Mouse (Mus musculus): ENCODE results near the gene Zfyve28. TPM values are rescaled to one million over a fixed set of nuclear protein-coding genes. Genes with fewer than 3 reads are reported as not detected.

The Zfyve28 gene
- total and polyA plus RNA-seq, 3 experiments = 0.65 to 1.3 (median 0.75) TPM

GRCm38 (mm10) chr5:34330136-34330535 lies 41.9 kb upstream of the Zfyve28 start:
- H3K9ac ChIP-seq (ENCODE audit: low read depth, low read length) = no peak overlapping the region
- no peak overlapping the region for H3K27ac ChIP-seq
- intact Hi-C loops (cut with DNase I) = no loop called here
- no peaks in the 10 kb centered on the region for H3K36me3 ChIP-seq (ENCODE audit: control insufficient read depth, insufficient read depth, low read length)
- H3K79me2 ChIP-seq (replicated peaks; ENCODE audit: control insufficient read depth, insufficient read depth, low read length) = no peaks in the 10 kb centered on the region
- peaks cover 3% of the 10 kb centered on the region for H3K27me3 ChIP-seq (ENCODE audit: control insufficient read depth, insufficient read depth, low read length)
- 85% methylated on average over 2 of the region's 2 CpGs for WGBS
- H3K4me1 ChIP-seq (ENCODE audit: control insufficient read depth, insufficient read depth, low read length) = peaks cover 1% of the 10 kb centered on the region; the same call in 1 of the 2 replicates
- TF ChIP-seq EP300 (IDR thresholded peaks at IDR 0.05; ENCODE audit: insufficient read depth, low read depth, low read length) (no peak), CTCF (IDR thresholded peaks at IDR 0.05) (no peak), POLR2A (IDR thresholded peaks at IDR 0.05; ENCODE audit: insufficient read depth, low read depth, low read length) (no peak)
- no peak overlapping the region for H3K4me3 ChIP-seq
- no peak for DNase-seq

- intact Hi-C loops (cut with DNase I) = no loop called here
- H3K36me3 ChIP-seq (ENCODE audit: control insufficient read depth, insufficient read depth, low read length) = no peaks in the 10 kb centered on the region
- H3K9ac ChIP-seq (ENCODE audit: low read depth, low read length) = peak overlapping the region; percentile 45
- 23% methylated on average over 31 of the region's 31 CpGs for WGBS
- peaks cover 3% of the 10 kb centered on the region for H3K27me3 ChIP-seq (ENCODE audit: control insufficient read depth, insufficient read depth, low read length)
- H3K4me3 ChIP-seq = peak overlapping the region; percentile 34; the same call in 1 of the 2 replicates
- H3K4me1 ChIP-seq (ENCODE audit: control insufficient read depth, insufficient read depth, low read length) = peaks cover 1% of the 10 kb centered on the region; the same call in 1 of the 2 replicates
- DNase-seq = peak; percentile 13 to 42
- TF ChIP-seq EP300 (IDR thresholded peaks at IDR 0.05; ENCODE audit: insufficient read depth, low read depth, low read length) (no peak), POLR2A (IDR thresholded peaks at IDR 0.05; ENCODE audit: insufficient read depth, low read depth, low read length) (no peak), CTCF (IDR thresholded peaks at IDR 0.05) (no peak)
- no peak overlapping the region for H3K27ac ChIP-seq
- no peaks in the 10 kb centered on the region for H3K79me2 ChIP-seq (replicated peaks; ENCODE audit: control insufficient read depth, insufficient read depth, low read length)
Observed at GRCm38 (mm10) chr5:34326875-34327576, 38.8 kb upstream of the Zfyve28 start.

GRCm38 (mm10) chr5:34326249-34326691 lies 38.0 kb upstream of the Zfyve28 start:
- DNase-seq = no peak

DNA sequence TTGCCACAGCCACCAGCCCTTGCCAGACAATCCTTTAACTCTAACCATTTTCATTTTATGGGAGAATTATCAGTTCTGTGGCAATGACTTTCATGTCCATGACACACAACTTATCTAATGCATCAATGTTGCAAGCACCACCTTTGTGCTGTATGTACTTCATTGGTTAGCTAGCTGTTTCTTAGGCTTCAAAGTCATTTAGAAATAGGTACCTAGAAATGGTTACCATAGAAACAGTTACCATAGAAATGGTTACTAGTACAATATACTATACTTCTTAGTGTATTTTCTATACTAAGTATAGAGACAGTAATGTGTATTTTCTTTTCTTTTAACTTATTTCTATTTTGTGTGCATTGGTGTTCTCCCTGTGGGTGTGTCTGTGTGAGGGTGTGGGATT lies 37.0 kb upstream of the Zfyve28 start:
- Histone ChIP-seq H3K36me3 (ENCODE audit: control insufficient read depth, insufficient read depth, low read length) (no peaks in the 10 kb centered on the region), H3K79me2 (replicated peaks; ENCODE audit: control insufficient read depth, insufficient read depth, low read length) (no peaks in the 10 kb centered on the region), H3K4me1 (ENCODE audit: control insufficient read depth, insufficient read depth, low read length) (peaks cover 1% of the 10 kb centered on the region; the same call in 1 of the 2 replicates), H3K4me3 (no peak overlapping the region), H3K9ac (ENCODE audit: low read depth, low read length) (no peak overlapping the region), H3K27ac (no peak overlapping the region), H3K27me3 (ENCODE audit: control insufficient read depth, insufficient read depth, low read length) (peaks cover 3% of the 10 kb centered on the region)
- DNase-seq = no peak
- TF ChIP-seq EP300 (IDR thresholded peaks at IDR 0.05; ENCODE audit: insufficient read depth, low read depth, low read length) (no peak), POLR2A (IDR thresholded peaks at IDR 0.05; ENCODE audit: insufficient read depth, low read depth, low read length) (no peak), CTCF (IDR thresholded peaks at IDR 0.05) (no peak)
- intact Hi-C loops (cut with DNase I) = no loop called here

More at GRCm38 (mm10) chr5:34326249-34326691, 38.0 kb upstream of the Zfyve28 start:
- no peak overlapping the region for H3K9ac ChIP-seq (ENCODE audit: low read depth, low read length)
- H3K4me1 ChIP-seq (ENCODE audit: control insufficient read depth, insufficient read depth, low read length) = peaks cover 1% of the 10 kb centered on the region; the same call in 1 of the 2 replicates
- H3K79me2 ChIP-seq (replicated peaks; ENCODE audit: control insufficient read depth, insufficient read depth, low read length) = no peaks in the 10 kb centered on the region
- H3K36me3 ChIP-seq (ENCODE audit: control insufficient read depth, insufficient read depth, low read length) = no peaks in the 10 kb centered on the region
- H3K4me3 ChIP-seq = no peak overlapping the region
- intact Hi-C loops (cut with DNase I) = no loop called here
- 42% methylated on average over 4 of the region's 4 CpGs for WGBS
- no peak for TF ChIP-seq CTCF (IDR thresholded peaks at IDR 0.05)
- TF ChIP-seq POLR2A (IDR thresholded peaks at IDR 0.05; ENCODE audit: insufficient read depth, low read depth, low read length) = no peak
- TF ChIP-seq EP300 (IDR thresholded peaks at IDR 0.05; ENCODE audit: insufficient read depth, low read depth, low read length) = no peak
- H3K27me3 ChIP-seq (ENCODE audit: control insufficient read depth, insufficient read depth, low read length) = peaks cover 3% of the 10 kb centered on the region
- H3K27ac ChIP-seq = no peak overlapping the region

DNA sequence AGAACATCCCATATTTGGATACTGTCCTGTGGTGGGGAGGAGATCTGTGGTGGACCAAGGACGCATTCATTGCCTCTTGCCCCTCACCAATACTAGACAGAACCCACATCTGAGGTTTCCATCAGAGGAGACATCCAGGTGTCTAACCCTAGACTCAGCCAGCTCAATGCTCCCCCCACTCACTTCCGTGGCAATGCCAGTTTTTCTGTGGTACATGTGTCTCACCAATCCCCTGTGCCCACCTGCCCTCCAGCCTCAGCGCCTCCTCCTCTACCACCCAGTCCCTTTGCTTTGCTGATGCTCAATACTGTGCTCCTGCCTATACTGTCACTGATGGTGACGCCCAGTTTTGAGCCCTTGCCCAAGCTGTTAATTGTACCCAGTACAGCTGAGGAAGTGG lies 33.0 kb upstream of the Zfyve28 start:
- Histone ChIP-seq H3K4me3 (no peak overlapping the region), H3K79me2 (replicated peaks; ENCODE audit: control insufficient read depth, insufficient read depth, low read length) (no peaks in the 10 kb centered on the region), H3K36me3 (ENCODE audit: control insufficient read depth, insufficient read depth, low read length) (no peaks in the 10 kb centered on the region), H3K27me3 (ENCODE audit: control insufficient read depth, insufficient read depth, low read length) (no peaks in the 10 kb centered on the region), H3K9ac (ENCODE audit: low read depth, low read length) (no peak overlapping the region), H3K4me1 (ENCODE audit: control insufficient read depth, insufficient read depth, low read length) (no peaks in the 10 kb centered on the region), H3K27ac (no peak overlapping the region)
- no peak for DNase-seq
- WGBS = 84% methylated on average over 4 of the region's 4 CpGs
- TF ChIP-seq POLR2A (IDR thresholded peaks at IDR 0.05; ENCODE audit: insufficient read depth, low read depth, low read length) (no peak), CTCF (IDR thresholded peaks at IDR 0.05) (no peak), EP300 (IDR thresholded peaks at IDR 0.05; ENCODE audit: insufficient read depth, low read depth, low read length) (no peak)
- intact Hi-C loops (cut with DNase I) = no loop called here

GRCm38 (mm10) chr5:34319491-34320034 lies 31.3 kb upstream of the Zfyve28 start:
- H3K79me2 ChIP-seq (replicated peaks; ENCODE audit: control insufficient read depth, insufficient read depth, low read length) = no peaks in the 10 kb centered on the region
- DNase-seq = no peak

More at GRCm38 (mm10) chr5:34319491-34320034, 31.3 kb upstream of the Zfyve28 start:
- TF ChIP-seq EP300 (IDR thresholded peaks at IDR 0.05; ENCODE audit: insufficient read depth, low read depth, low read length) = no peak
- TF ChIP-seq POLR2A (IDR thresholded peaks at IDR 0.05; ENCODE audit: insufficient read depth, low read depth, low read length) = no peak
- no peak for TF ChIP-seq CTCF (IDR thresholded peaks at IDR 0.05)
- H3K9ac ChIP-seq (ENCODE audit: low read depth, low read length) = no peak overlapping the region
- intact Hi-C loops (cut with DNase I) = no loop called here
- no peaks in the 10 kb centered on the region for H3K4me1 ChIP-seq (ENCODE audit: control insufficient read depth, insufficient read depth, low read length)
- no peaks in the 10 kb centered on the region for H3K27me3 ChIP-seq (ENCODE audit: control insufficient read depth, insufficient read depth, low read length)
- H3K36me3 ChIP-seq (ENCODE audit: control insufficient read depth, insufficient read depth, low read length) = no peaks in the 10 kb centered on the region
- H3K27ac ChIP-seq = no peak overlapping the region
- WGBS = 66% methylated on average over 2 of the region's 2 CpGs
- H3K4me3 ChIP-seq = no peak overlapping the region
